ENCODE assay signal across 8 mouse cellular contexts in genomic region chr16:94569229-94570176, GRCm38 (mm10). TPM values are rescaled to one million over a fixed set of nuclear protein-coding genes. Genes with fewer than 3 reads are reported as not detected.
A peak's percentile ranks its signal among the peaks of the same experiment; 100 is the strongest.
DNase-seq lines count a peak whose midpoint lies in the region; ATAC-seq and TF ChIP-seq lines count a peak whose summit lies in the region.

TSS of gene Dyrk1a (plus strand) at chr16:94570010.

- peaks cover 17% of the 10 kb centered on the region for H3K36me3 ChIP-seq in erythroblast, embryonic 14.5 days (ENCODE audit: control insufficient read depth)
- H3K36me3 ChIP-seq in heart, embryonic 11.5 days (ENCODE audit: control insufficient read depth, insufficient read depth, low read length): no peaks in the 10 kb centered on the region
- no peaks in the 10 kb centered on the region for H3K36me3 ChIP-seq in kidney, embryonic 16.5 days (ENCODE audit: insufficient read depth, low read length)
- no peaks in the 10 kb centered on the region for H3K36me3 ChIP-seq in liver, adult 2 months (ENCODE audit: control insufficient read depth, insufficient read depth, low read length)
- H3K36me3 ChIP-seq in myocyte (ENCODE audit: control insufficient read depth, insufficient read depth): no peaks in the 10 kb centered on the region
- H3K36me3 ChIP-seq in splenic B cell, adult 2 months (ENCODE audit: control insufficient read depth, insufficient read depth, low read length, poor library complexity, severe bottlenecking): no peaks in the 10 kb centered on the region

- no peak for TF ChIP-seq CTCF in brain, embryonic 14.5 days (IDR thresholded peaks at IDR 0.05; ENCODE audit: borderline replicate concordance, extremely low read depth, insufficient read depth, insufficient read length)
- no peak for TF ChIP-seq CTCF in liver, adult 2 months (IDR thresholded peaks at IDR 0.05; ENCODE audit: low read depth, low read length)

- H3K4me3 ChIP-seq in erythroblast, embryonic 14.5 days (replicated peaks): peak within 1 kb of the TSS; percentile 98
- H3K4me3 ChIP-seq in heart, embryonic 11.5 days (ENCODE audit: low read depth, low read length): peak within 1 kb of the TSS; percentile 72
- peak within 1 kb of the TSS; percentile 100 for H3K4me3 ChIP-seq in kidney, embryonic 16.5 days (ENCODE audit: low read length)
- H3K4me3 ChIP-seq in liver, adult 2 months (ENCODE audit: insufficient read depth, low read depth, low read length): peak within 1 kb of the TSS; percentile 99
- peak within 1 kb of the TSS; percentile 47 for H3K4me3 ChIP-seq in myocyte

- H3K4me1 ChIP-seq in erythroblast, embryonic 14.5 days (ENCODE audit: control insufficient read depth): peaks cover 41% of the 10 kb centered on the region
- H3K4me1 ChIP-seq in heart, embryonic 11.5 days (ENCODE audit: control insufficient read depth, insufficient read depth, low read length): peaks cover 23% of the 10 kb centered on the region
- H3K4me1 ChIP-seq in kidney, embryonic 16.5 days (ENCODE audit: insufficient read depth, low read length): peaks cover 35% of the 10 kb centered on the region
- peaks cover 18% of the 10 kb centered on the region for H3K4me1 ChIP-seq in liver, adult 2 months (ENCODE audit: control insufficient read depth, insufficient read depth, low read length)

- H3K27ac ChIP-seq in heart, embryonic 11.5 days (ENCODE audit: low read depth, low read length): peak within 1 kb of the TSS; percentile 100
- peak within 1 kb of the TSS; percentile 99 for H3K27ac ChIP-seq in kidney, embryonic 16.5 days (ENCODE audit: low read length)
- peak within 1 kb of the TSS; percentile 100 for H3K27ac ChIP-seq in liver, adult 2 months (replicated peaks; ENCODE audit: insufficient read depth, low read depth, low read length)

- peak within 1 kb of the TSS; percentile 99 for H3ac ChIP-seq in myocyte (ENCODE audit: control insufficient read depth, insufficient read length)

- ATAC-seq in heart, embryonic 11.5 days (replicated peaks; ENCODE audit: insufficient number of reproducible peaks, low FRiP score, low TSS enrichment): peak; percentile 93
- peak; percentile 96 for ATAC-seq in kidney, embryonic 16.5 days (ENCODE audit: low FRiP score, low TSS enrichment)

- H3K4me2 ChIP-seq in heart, embryonic 11.5 days: peak within 1 kb of the TSS; percentile 83
- H3K4me2 ChIP-seq in kidney, embryonic 16.5 days (replicated peaks; ENCODE audit: low read depth, low read length): peak within 1 kb of the TSS; percentile 90
- H3K4me2 ChIP-seq in myocyte (ENCODE audit: low read depth): peak within 1 kb of the TSS; percentile 90

- peak within 1 kb of the TSS; percentile 100 for H3K9ac ChIP-seq in heart, embryonic 11.5 days (ENCODE audit: low read depth, low read length)
- H3K9ac ChIP-seq in kidney, embryonic 16.5 days (replicated peaks; ENCODE audit: low read length): peak within 1 kb of the TSS; percentile 99
- peak within 1 kb of the TSS; percentile 100 for H3K9ac ChIP-seq in liver, adult 2 months (ENCODE audit: low read depth, low read length)

- under 1% methylated on average over 79 of the region's 133 CpGs for WGBS in heart, embryonic 11.5 days (ENCODE audit: insufficient replicate concordance)
- WGBS in kidney, embryonic 16.5 days: under 1% methylated on average over 88 of the region's 133 CpGs
- under 1% methylated on average over 107 of the region's 133 CpGs for WGBS in liver, adult 2 months

- peak; percentile 99 to 100 for DNase-seq in B cell, adult 2 months
- DNase-seq in brain, embryonic 14.5 days (ENCODE audit: low read depth): peak; percentile 100
- DNase-seq in liver, adult 2 months (ENCODE audit: extremely low read depth, low read depth, low spot score): peak; percentile 93
- peak; percentile 100 for DNase-seq in splenic B cell, adult 2 months (ENCODE audit: low read depth, low spot score)

- peaks cover 4% of the 10 kb centered on the region; the same call in 1 of the 2 replicates for H3K27me3 ChIP-seq in erythroblast, embryonic 14.5 days (ENCODE audit: control insufficient read depth)
- no peaks in the 10 kb centered on the region for H3K27me3 ChIP-seq in heart, embryonic 11.5 days (ENCODE audit: control insufficient read depth, insufficient read depth, low read length)
- H3K27me3 ChIP-seq in kidney, embryonic 16.5 days (ENCODE audit: insufficient read depth, low read length): no peaks in the 10 kb centered on the region
- H3K27me3 ChIP-seq in liver, adult 2 months (ENCODE audit: control insufficient read depth, insufficient read depth, low read length): no peaks in the 10 kb centered on the region
- no peaks in the 10 kb centered on the region for H3K27me3 ChIP-seq in myocyte (ENCODE audit: control insufficient read depth, insufficient read depth, insufficient read length)
- H3K27me3 ChIP-seq in splenic B cell, adult 2 months (ENCODE audit: control insufficient read depth, insufficient read depth, low read length, poor library complexity, severe bottlenecking): no peaks in the 10 kb centered on the region

- TF ChIP-seq POLR2A in brain, embryonic 14.5 days (IDR thresholded peaks at IDR 0.05; ENCODE audit: borderline replicate concordance, extremely low read depth, insufficient read depth, insufficient read length, poor library complexity, severe bottlenecking): peak; percentile 82
- TF ChIP-seq POLR2A in liver, adult 2 months (IDR thresholded peaks at IDR 0.05; ENCODE audit: extremely low read depth, insufficient read depth, low read length): 0 out of 2 replicates have a peak, but pooled peaks have one; percentile 17
- TF ChIP-seq POLR2A in myocyte (IDR thresholded peaks at IDR 0.05; ENCODE audit: insufficient read length, low read depth): peak; percentile 73

- H3K9me3 ChIP-seq in erythroblast, embryonic 14.5 days (ENCODE audit: control insufficient read depth, low read length): no peaks in the 10 kb centered on the region
- no peaks in the 10 kb centered on the region for H3K9me3 ChIP-seq in heart, embryonic 11.5 days (replicated peaks; ENCODE audit: control insufficient read depth, low read length)
- H3K9me3 ChIP-seq in kidney, embryonic 16.5 days (ENCODE audit: low read length): no peaks in the 10 kb centered on the region

- H3K79me2 ChIP-seq in liver, adult 2 months (ENCODE audit: control insufficient read depth, insufficient read depth, low read length): peaks cover 22% of the 10 kb centered on the region; the same call in 1 of the 2 replicates
- H3K79me2 ChIP-seq in myocyte (ENCODE audit: control insufficient read depth, insufficient read depth): peaks cover 40% of the 10 kb centered on the region

TF ChIP-seq in myocyte, 11 proteins besides CTCF, POLR2A, EP300 and RAD21:
- TF ChIP-seq CEBPB (IDR thresholded peaks at IDR 0.05; ENCODE audit: insufficient read depth, poor library complexity, severe bottlenecking) (no peak), REST (IDR thresholded peaks at IDR 0.05; ENCODE audit: insufficient read depth, insufficient read length) (no peak), TCF3 (IDR thresholded peaks at IDR 0.05; ENCODE audit: insufficient read length, low read depth) (no peak), MAX (IDR thresholded peaks at IDR 0.05; ENCODE audit: low read depth) (no peak), MYOG (IDR thresholded peaks at IDR 0.05; ENCODE audit: control insufficient read depth in 1 of 3, insufficient read depth in 1 of 3, insufficient read length in 2 of 3, low read depth in 2 of 3) (peak in 1 of 3 experiments; percentile 31), SRF (IDR thresholded peaks at IDR 0.05; ENCODE audit: control insufficient read depth, insufficient read length, low read depth) (no peak), E2F4 (IDR thresholded peaks at IDR 0.05; ENCODE audit: insufficient read depth) (no peak), POLR2AphosphoS2 (IDR thresholded peaks at IDR 0.05; ENCODE audit: insufficient read length, low read depth) (peak; percentile 42), MYOD1 (IDR thresholded peaks at IDR 0.05; ENCODE audit: control insufficient read depth in 1 of 3, insufficient read length in 2 of 3, low read depth in 2 of 3) (peak in 1 of 3 experiments; percentile 37), USF1 (IDR thresholded peaks at IDR 0.05; ENCODE audit: low read depth) (peak; percentile 98), TCF12 (IDR thresholded peaks at IDR 0.05; ENCODE audit: insufficient read depth, poor library complexity, severe bottlenecking) (no peak)

RNA-seq across cellular contexts. Expression of gene Dyrk1a, which starts in this region (rescaled TPM):
- polyA plus RNA-seq in brain, embryonic 14.5 days (2012; rRNA removed): 51.7 and 57.3 TPM in 2 replicates
- 1.7 and 2.2 TPM in 2 replicates for polyA plus RNA-seq in erythroblast, embryonic 14.5 days (2012)
- polyA plus RNA-seq in heart, embryonic 11.5 days (2014; fragmentation: Nextera tagmentation; extraction: Ambion mirVana): 9.0 and 11.6 TPM in 2 replicates
- polyA plus RNA-seq in kidney, embryonic 16.5 days (2015; fragmentation: Nextera tagmentation; extraction: Ambion mirVana): 8.3 and 10.3 TPM in 2 replicates
- 12.2 and 12.6 TPM in 2 replicates for total RNA-seq in liver, adult 2 months (2014; rRNA removed)
- 10.9 and 13.6 TPM in 2 replicates for polyA plus RNA-seq in liver, adult 2 months (2012; rRNA removed)
- 20.7 TPM for polyA plus RNA-seq in myocyte (2012; fragmentation: generic; extraction: Trizol)

Comparison
In these comparisons a context has a peak if more than half of its experiments do, and no peak if none do; other contexts are left out.
1. Peak in every context shown above with its lines: DNase-seq, ATAC-seq, H3K4me3 ChIP-seq and H3K27ac ChIP-seq.
2. POLR2A ChIP-seq: peak in every context shown above with its lines; median percentile 82 in brain, embryonic 14.5 days; 73 in myocyte; 17 in liver, adult 2 months.
3. H3K4me3 ChIP-seq: peak in every context shown above with its lines; median percentile 100 in kidney, embryonic 16.5 days; 99 in liver, adult 2 months; 98 in erythroblast, embryonic 14.5 days; 72 in heart, embryonic 11.5 days; 47 in myocyte.